Mouse (Mus musculus) heart, adult 10 weeks (tissue): ENCODE measurements around the gene Kcnj5. TPM values are rescaled to one million over a fixed set of nuclear protein-coding genes. Genes with fewer than 3 reads are reported as not detected.

Experiments used
- polyA plus RNA-seq: library from polyadenylated mRNA; stranded (reverse); fragments of 350-450 nt; fragmentation: Illumina TruSeq; extraction: RNeasy Lipid Tissue Mini Kit (QIAGEN cat#74804); gene quantifications from one replicate; pipeline ENCODE4 v1.2.3, GENCODE M21; 2014; ENCODE audit warnings: low read depth, low replicate concordance

Gene Kcnj5
- polyA plus RNA-seq = 72.0 TPM

DNA sequence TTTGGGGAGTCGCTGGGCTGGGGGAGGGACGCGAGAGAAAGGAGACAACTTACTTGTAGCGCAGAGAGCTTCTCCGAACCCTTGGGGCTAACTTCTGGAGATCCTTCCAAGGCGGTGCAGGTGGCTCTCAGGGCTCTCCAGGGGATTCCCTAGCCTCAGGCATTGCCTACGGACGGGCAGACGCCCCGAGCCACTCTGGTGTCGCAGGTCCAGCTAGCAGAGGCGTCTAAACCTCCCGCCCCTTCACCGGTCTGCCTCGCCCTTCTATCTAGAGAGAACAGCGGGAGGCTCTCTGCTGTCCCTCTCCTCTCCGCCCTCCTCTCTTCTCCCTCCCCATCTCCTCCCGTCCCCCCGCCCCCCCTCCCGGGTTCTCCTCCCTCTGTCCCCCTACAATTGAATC, at the start of gene Kcnj5:
Gene Kcnj5, minus strand, starts transcription at position 300 of the 400 bp plus-strand sequence.

DNA sequence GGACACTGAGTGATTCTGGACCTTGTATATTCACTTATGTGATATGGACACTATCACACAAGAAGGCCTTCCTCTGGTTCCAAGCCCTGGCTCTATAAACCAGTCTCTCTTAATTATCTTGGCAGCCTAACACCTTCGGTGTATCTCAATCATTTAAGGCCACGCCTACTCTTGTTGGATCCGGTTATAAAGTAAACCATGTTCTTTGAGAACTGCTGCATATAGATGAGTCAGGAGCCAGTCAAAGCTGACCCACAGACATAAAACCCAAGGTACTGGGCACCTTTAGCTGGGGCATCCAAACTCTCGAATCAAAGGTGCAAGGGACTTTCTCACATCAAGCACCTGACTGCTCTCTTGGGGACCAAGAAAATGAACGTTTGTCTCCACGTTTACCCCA, 28.1 kb upstream of the Kcnj5 start, which contains the start of gene Kcnj1:
Gene Kcnj1, plus strand, starts transcription at position 292 of the 400 bp plus-strand sequence.

Other genes with a start within 250 kb of the Kcnj5 start
- 3.6 TPM for gene Arhgap32, start 228.2 kb downstream of the Kcnj5 start, polyA plus RNA-seq
- not detected for gene Kcnj1, start 28.1 kb upstream of the Kcnj5 start, polyA plus RNA-seq
- gene Fli1, start 198.5 kb upstream of the Kcnj5 start, polyA plus RNA-seq = 11.9 TPM